Mouse (Mus musculus) R1 (cell line): ENCODE measurements at regions not wholly inside any gene's neighbourhood (a gene's known extent, or its start where the extent isn't known, plus 50 kb on each side); places are given as distances from the start of the nearest gene placed in this dataset.
"Not testable (repeated sequence)": the region's sequence is repeated elsewhere in the genome, so short reads cannot be mapped to it uniquely, and the experiment has no call there.

Experiments used
- DNase-seq: peaks from one replicate; pipeline ENCODE4 v3.0.0-alpha.2; 2018; ENCODE audit warnings: low read depth, low spot score

GRCm38 (mm10) chrX:24169992-24170391 is 211.3 kb upstream of the Gm4985 start:
- peak; percentile 9 for DNase-seq

GRCm38 (mm10) chrX:24161654-24162053 is 202.9 kb upstream of the Gm4985 start:
- not testable (repeated sequence) for DNase-seq

- peak; percentile 3 for DNase-seq
These were observed 194.6 kb upstream of the Gm4985 start for GRCm38 (mm10) chrX:24153277-24153873.
